ENCODE assay signal across 16 mouse cellular contexts in the genomic region with DNA sequence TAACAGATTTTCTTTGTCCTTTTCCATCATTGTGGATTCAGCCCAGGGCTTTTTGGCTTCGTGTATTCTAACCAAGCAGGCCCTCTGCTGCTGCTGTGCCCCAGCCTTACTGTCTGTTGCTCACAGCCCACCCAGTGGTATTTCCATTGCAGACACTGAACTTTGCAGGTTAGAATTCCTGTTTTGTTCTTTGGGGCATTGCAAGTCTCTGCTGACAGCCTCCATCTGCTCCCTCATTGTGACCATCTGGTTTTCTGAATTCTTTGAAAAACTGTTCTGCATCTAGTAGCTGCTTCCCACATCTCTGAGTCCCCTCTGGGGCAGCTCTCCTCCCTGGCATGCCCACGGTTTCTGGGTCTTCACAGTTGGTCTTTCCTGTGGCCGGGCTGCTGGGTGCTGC. TPM values are rescaled to one million over a fixed set of nuclear protein-coding genes. Genes with fewer than 3 reads are reported as not detected.
DNase-seq lines count a peak whose midpoint lies in the region; ATAC-seq and TF ChIP-seq lines count a peak whose summit lies in the region.
"Had no signal": no experiment of that assay in that cellular context is flagged by ENCODE, and none has a peak within 500 bp of the region (broad histone marks: within the 10 kb centered on the region; RNA-seq: fewer than 3 reads in every experiment).

No protein-coding gene starts in this region.

- peak; percentile 8 for DNase-seq in embryonic facial prominence, embryonic 11.5 days (ENCODE audit: low spot score)
- DNase-seq in embryonic facial prominence, embryonic 10.5 days (ENCODE audit: low spot score), result no peak
- DNase-seq in hindbrain, postnatal 0 days (ENCODE audit: low spot score), result peak; percentile 56
- DNase-seq in right cerebral cortex, postnatal 10 days (ENCODE audit: low spot score in 2 of 2), result peak; percentile 49 to 62
- DNase-seq in heart, adult 9 months (ENCODE audit: low spot score in 2 of 2), result no peak
- DNase-seq: gastrocnemius, postnatal 36 days; heart, postnatal 14 days; thymus, adult 18-20 months had no signal

- WGBS in embryonic facial prominence, embryonic 11.5 days, result 25% methylated on average over 3 of the region's 3 CpGs
- WGBS in embryonic facial prominence, embryonic 10.5 days, result 55% methylated on average over 3 of the region's 3 CpGs
- 44% methylated on average over 3 of the region's 3 CpGs for WGBS in neural tube, embryonic 14.5 days
- 44% methylated on average over 3 of the region's 3 CpGs for WGBS in neural tube, embryonic 15.5 days
- 29% methylated on average over 3 of the region's 3 CpGs for WGBS in hindbrain, postnatal 0 days

- H3K4me2 ChIP-seq in embryonic facial prominence, embryonic 11.5 days (ENCODE audit: low read depth, low read length), result no peak overlapping the region
- no peak overlapping the region for H3K4me2 ChIP-seq in neural tube, embryonic 14.5 days (ENCODE audit: low read depth, low read length)
- H3K4me2 ChIP-seq in neural tube, embryonic 15.5 days, result no peak overlapping the region
- no peak overlapping the region for H3K4me2 ChIP-seq in hindbrain, postnatal 0 days (ENCODE audit: low read depth, low read length)
- H3K4me2 ChIP-seq: embryonic facial prominence, embryonic 15.5 days; kidney, embryonic 15.5 days; limb, embryonic 12.5 days; lung, embryonic 15.5 days; midbrain, embryonic 12.5 days had no signal

- 0 out of 2 replicates have a peak overlapping the region, but pooled peaks have one; percentile 18 for H3K9ac ChIP-seq in embryonic facial prominence, embryonic 11.5 days (replicated peaks; ENCODE audit: low read length)
- 0 out of 2 replicates have a peak overlapping the region, but pooled peaks have one; percentile 16 for H3K9ac ChIP-seq in neural tube, embryonic 14.5 days (replicated peaks; ENCODE audit: low read depth, low read length)
- no peak overlapping the region for H3K9ac ChIP-seq in neural tube, embryonic 15.5 days (replicated peaks)
- H3K9ac ChIP-seq in hindbrain, postnatal 0 days (replicated peaks; ENCODE audit: low read length), result no peak overlapping the region
- H3K9ac ChIP-seq: embryonic facial prominence, embryonic 15.5 days; kidney, embryonic 15.5 days; limb, embryonic 12.5 days; lung, embryonic 15.5 days; midbrain, embryonic 12.5 days had no signal

- no peak for ATAC-seq in embryonic facial prominence, embryonic 11.5 days (replicated peaks; ENCODE audit: insufficient number of reproducible peaks, low FRiP score, low TSS enrichment, low read depth)
- no peak for ATAC-seq in neural tube, embryonic 14.5 days (ENCODE audit: low read depth)
- no peak for ATAC-seq in neural tube, embryonic 15.5 days (ENCODE audit: low FRiP score)
- no peak for ATAC-seq in hindbrain, postnatal 0 days
- ATAC-seq in megakaryocyte-erythroid progenitor cell, adult 5-6 weeks (replicated peaks; ENCODE audit: low FRiP score, low TSS enrichment, poor library complexity, severe bottlenecking), result no peak

- no peaks in the 10 kb centered on the region for H3K36me3 ChIP-seq in embryonic facial prominence, embryonic 11.5 days (replicated peaks; ENCODE audit: control insufficient read depth, insufficient read depth, low read depth, low read length)
- no peaks in the 10 kb centered on the region for H3K36me3 ChIP-seq in embryonic facial prominence, embryonic 10.5 days (replicated peaks)
- no peaks in the 10 kb centered on the region for H3K36me3 ChIP-seq in neural tube, embryonic 14.5 days (ENCODE audit: control insufficient read depth, insufficient read depth, low read length)
- H3K36me3 ChIP-seq in neural tube, embryonic 15.5 days, result no peaks in the 10 kb centered on the region
- no peaks in the 10 kb centered on the region for H3K36me3 ChIP-seq in hindbrain, postnatal 0 days (ENCODE audit: insufficient read depth, low read length)
- H3K36me3 ChIP-seq: embryonic facial prominence, embryonic 15.5 days; kidney, embryonic 15.5 days; limb, embryonic 12.5 days; lung, embryonic 15.5 days; midbrain, embryonic 12.5 days had no signal

- no peak overlapping the region for H3K4me3 ChIP-seq in embryonic facial prominence, embryonic 11.5 days (ENCODE audit: low read depth, low read length)
- no peak overlapping the region for H3K4me3 ChIP-seq in embryonic facial prominence, embryonic 10.5 days
- no peak overlapping the region for H3K4me3 ChIP-seq in neural tube, embryonic 14.5 days (ENCODE audit: low read depth, low read length)
- no peak overlapping the region for H3K4me3 ChIP-seq in neural tube, embryonic 15.5 days (replicated peaks)
- H3K4me3 ChIP-seq in hindbrain, postnatal 0 days (ENCODE audit: low read length), result no peak overlapping the region
- H3K4me3 ChIP-seq: embryonic facial prominence, embryonic 15.5 days; kidney, embryonic 15.5 days; limb, embryonic 12.5 days; lung, embryonic 15.5 days; midbrain, embryonic 12.5 days had no signal

- H3K27me3 ChIP-seq in embryonic facial prominence, embryonic 11.5 days (ENCODE audit: control insufficient read depth, insufficient read depth, low read length), result no peaks in the 10 kb centered on the region
- H3K27me3 ChIP-seq in embryonic facial prominence, embryonic 10.5 days (replicated peaks; ENCODE audit: low read depth, poor library complexity, severe bottlenecking), result no peaks in the 10 kb centered on the region; the same call in 1 of the 2 replicates
- no peaks in the 10 kb centered on the region for H3K27me3 ChIP-seq in neural tube, embryonic 14.5 days (ENCODE audit: control insufficient read depth, insufficient read depth, low read length)
- no peaks in the 10 kb centered on the region for H3K27me3 ChIP-seq in neural tube, embryonic 15.5 days (replicated peaks)
- no peaks in the 10 kb centered on the region for H3K27me3 ChIP-seq in hindbrain, postnatal 0 days (ENCODE audit: insufficient read depth, low read length)
- H3K27me3 ChIP-seq: embryonic facial prominence, embryonic 15.5 days; limb, embryonic 12.5 days; lung, embryonic 15.5 days; midbrain, embryonic 12.5 days had no signal

- no peak for TF ChIP-seq CTCF in hindbrain, postnatal 0 days (IDR thresholded peaks at IDR 0.05; ENCODE audit: low read depth)

- H3K4me1 ChIP-seq in embryonic facial prominence, embryonic 11.5 days (ENCODE audit: control insufficient read depth, insufficient read depth, low read length), result peaks cover 2% of the 10 kb centered on the region; the same call in 1 of the 2 replicates
- peaks cover 19% of the 10 kb centered on the region for H3K4me1 ChIP-seq in embryonic facial prominence, embryonic 10.5 days
- no peaks in the 10 kb centered on the region for H3K4me1 ChIP-seq in neural tube, embryonic 14.5 days (ENCODE audit: control insufficient read depth, insufficient read depth, low read length)
- peaks cover 5% of the 10 kb centered on the region; the same call in 1 of the 2 replicates for H3K4me1 ChIP-seq in neural tube, embryonic 15.5 days
- peaks cover 29% of the 10 kb centered on the region for H3K4me1 ChIP-seq in hindbrain, postnatal 0 days (ENCODE audit: insufficient read depth, low read length)
- H3K4me1 ChIP-seq: kidney, embryonic 15.5 days had no signal

- no peaks in the 10 kb centered on the region for H3K9me3 ChIP-seq in embryonic facial prominence, embryonic 11.5 days (replicated peaks; ENCODE audit: control insufficient read depth, low read length)
- H3K9me3 ChIP-seq in embryonic facial prominence, embryonic 10.5 days, result no peaks in the 10 kb centered on the region
- no peaks in the 10 kb centered on the region for H3K9me3 ChIP-seq in neural tube, embryonic 14.5 days (ENCODE audit: control insufficient read depth, low read length)
- H3K9me3 ChIP-seq in neural tube, embryonic 15.5 days (replicated peaks), result no peaks in the 10 kb centered on the region
- H3K9me3 ChIP-seq in hindbrain, postnatal 0 days (ENCODE audit: low read length), result no peaks in the 10 kb centered on the region
- H3K9me3 ChIP-seq: embryonic facial prominence, embryonic 15.5 days; kidney, embryonic 15.5 days; limb, embryonic 12.5 days; lung, embryonic 15.5 days; midbrain, embryonic 12.5 days had no signal

- H3K27ac ChIP-seq in embryonic facial prominence, embryonic 11.5 days (replicated peaks; ENCODE audit: low read depth, low read length), result no peak overlapping the region
- H3K27ac ChIP-seq in embryonic facial prominence, embryonic 10.5 days (replicated peaks), result no peak overlapping the region
- no peak overlapping the region for H3K27ac ChIP-seq in neural tube, embryonic 14.5 days (ENCODE audit: low read depth, low read length)
- H3K27ac ChIP-seq in neural tube, embryonic 15.5 days (replicated peaks), result no peak overlapping the region
- peak overlapping the region; percentile 62; the same call in 1 of the 2 replicates for H3K27ac ChIP-seq in hindbrain, postnatal 0 days
- H3K27ac ChIP-seq: embryonic facial prominence, embryonic 15.5 days; kidney, embryonic 15.5 days; limb, embryonic 12.5 days; lung, embryonic 15.5 days; midbrain, embryonic 12.5 days had no signal

RNA-seq across cellular contexts. Expression of gene Lrpap1, which starts 35.8 kb away (rescaled TPM):
- polyA plus RNA-seq in embryonic facial prominence, embryonic 11.5 days (2014; fragmentation: Nextera tagmentation; extraction: Ambion mirVana), result 92.2 and 92.3 TPM in 2 replicates
- 72.4 and 74.2 TPM in 2 replicates for polyA plus RNA-seq in embryonic facial prominence, embryonic 10.5 days (2016; fragmentation: Nextera tagmentation; extraction: Ambion mirVana)
- polyA plus RNA-seq in neural tube, embryonic 14.5 days (2014; fragmentation: Nextera tagmentation; extraction: Ambion mirVana), result 156 and 161 TPM in 2 replicates
- polyA plus RNA-seq in neural tube, embryonic 15.5 days (2015; fragmentation: Nextera tagmentation; extraction: Ambion mirVana), result 150 and 155 TPM in 2 replicates
- 97.2 and 99.5 TPM in 2 replicates for total RNA-seq in hindbrain, postnatal 0 days (2014; rRNA removed)
- 200 and 205 TPM in 2 replicates for polyA plus RNA-seq in hindbrain, postnatal 0 days (2015; fragmentation: Nextera tagmentation; extraction: Ambion mirVana)
- total RNA-seq in megakaryocyte-erythroid progenitor cell, adult 5-6 weeks (2014; fragmentation: Nextera tagmentation), result 22.9 and 26.7 TPM in 2 replicates
- 42.8 and 51.0 TPM in 2 replicates for total RNA-seq in megakaryocyte-erythroid progenitor cell, adult 5-6 weeks (2017)

Comparison
In these comparisons a context has a peak if more than half of its experiments do, and no peak if none do; other contexts are left out.
1. DNase-seq: peak in embryonic facial prominence, embryonic 11.5 days (single experiment), hindbrain, postnatal 0 days (single experiment) and right cerebral cortex, postnatal 10 days (2 of 2); none in embryonic facial prominence, embryonic 10.5 days (single experiment) and heart, adult 9 months (0 of 2).
2. H3K9ac ChIP-seq: peak in embryonic facial prominence, embryonic 11.5 days (single experiment) and neural tube, embryonic 14.5 days (single experiment); none in neural tube, embryonic 15.5 days (single experiment) and hindbrain, postnatal 0 days (single experiment).